Mouse (Mus musculus): Measurements from ENCODE around the gene Adamts2. TPM values are rescaled to one million over a fixed set of nuclear protein-coding genes. Genes with fewer than 3 reads are reported as not detected.

Adamts2 gene
- 9.6 TPM for polyA plus RNA-seq (2014; fragmentation: Illumina TruSeq; extraction: RNeasy Lipid Tissue Mini Kit (QIAGEN cat#74804); ENCODE audit: low read depth, low replicate concordance)

GRCm38 (mm10) chr11:50601641-50602355 lies at the start of gene Adamts2:
Gene Adamts2, plus strand, starts transcription at chr11:50602084.

GRCm38 (mm10) chr11:50827010-50827953 lies 225.4 kb downstream of the Adamts2 start, which contains the start of gene Zfp354c:
Gene Zfp354c, minus strand, starts transcription at chr11:50827724.

GRCm38 (mm10) chr11:50841023-50841735 lies 239.3 kb downstream of the Adamts2 start, which contains the start of gene Zfp879:
Gene Zfp879, minus strand, starts transcription at chr11:50841552.

GRCm38 (mm10) chr11:50850177-50850735 lies 248.4 kb downstream of the Adamts2 start, which contains the start of gene Grm6:
Gene Grm6, plus strand, starts transcription at chr11:50850685.

Other genes with a start within 250 kb of the Adamts2 start
- not detected for gene Cby3, start 247.6 kb upstream of the Adamts2 start, polyA plus RNA-seq (2014; fragmentation: Illumina TruSeq; extraction: RNeasy Lipid Tissue Mini Kit (QIAGEN cat#74804); ENCODE audit: low read depth, low replicate concordance)
- 247 TPM for gene Hnrnph1, start 225.1 kb upstream of the Adamts2 start, polyA plus RNA-seq (2014; fragmentation: Illumina TruSeq; extraction: RNeasy Lipid Tissue Mini Kit (QIAGEN cat#74804); ENCODE audit: low read depth, low replicate concordance)
- 31.9 TPM for gene Rufy1, start 171.0 kb upstream of the Adamts2 start, polyA plus RNA-seq (2014; fragmentation: Illumina TruSeq; extraction: RNeasy Lipid Tissue Mini Kit (QIAGEN cat#74804); ENCODE audit: low read depth, low replicate concordance)
- 1.9 TPM for gene Zfp354c, start 225.6 kb downstream of the Adamts2 start, polyA plus RNA-seq (2014; fragmentation: Illumina TruSeq; extraction: RNeasy Lipid Tissue Mini Kit (QIAGEN cat#74804); ENCODE audit: low read depth, low replicate concordance)
- gene Zfp879, start 239.5 kb downstream of the Adamts2 start, polyA plus RNA-seq (2014; fragmentation: Illumina TruSeq; extraction: RNeasy Lipid Tissue Mini Kit (QIAGEN cat#74804); ENCODE audit: low read depth, low replicate concordance), result 2.0 TPM
- gene Grm6, start 248.6 kb downstream of the Adamts2 start, polyA plus RNA-seq (2014; fragmentation: Illumina TruSeq; extraction: RNeasy Lipid Tissue Mini Kit (QIAGEN cat#74804); ENCODE audit: low read depth, low replicate concordance), result not detected